Mouse (Mus musculus) limb, embryonic 10.5 days (tissue): ENCODE measurements at regions not wholly inside any gene's neighbourhood (a gene's known extent, or its start where the extent isn't known, plus 50 kb on each side); places are given as distances from the start of the nearest gene placed in this dataset.

Source experiments
- DNase-seq: peaks from one replicate; pipeline ENCODE4 v3.0.0-alpha.2; 2017; ENCODE audit warnings: low spot score
- H3K27ac ChIP-seq: fragments of 300-500 bp; sonication (generic); 2 replicates; pipeline ENCODE4 v1.5.1; 2016; ENCODE audit warnings: mild to moderate bottlenecking
- H3K27me3 ChIP-seq: fragments of 300-500 bp; sonication (generic); 2 replicates; pipeline ENCODE4 v1.6.1; 2016; ENCODE audit warnings: low read depth, mild to moderate bottlenecking; ENCODE audit not compliant: poor library complexity, severe bottlenecking
- H3K36me3 ChIP-seq: fragments of 300-500 bp; sonication (generic); 2 replicates; pipeline ENCODE4 v1.6.1; 2016; ENCODE audit warnings: mild to moderate bottlenecking, moderate library complexity
- H3K4me1 ChIP-seq: fragments of 300-500 bp; sonication (generic); 2 replicates; pipeline ENCODE4 v1.6.1; 2016
- H3K4me3 ChIP-seq: fragments of 300-500 bp; sonication (generic); 2 replicates; pipeline ENCODE4 v1.5.1; 2016; ENCODE audit warnings: mild to moderate bottlenecking, moderate library complexity
- H3K9me3 ChIP-seq: fragments of 300-500 bp; sonication (generic); replicated peaks from 2 replicates; pipeline ENCODE4 v1.6.1; 2016; ENCODE audit warnings: mild to moderate bottlenecking
- WGBS: fragments of 180-500 bp; shearing (Covaris S2); methylation state at CpG from one replicate; pipeline ENCODE4 v1.1.7; 2016; 5-methylcytosine and 5-hydroxymethylcytosine counted together

DNA sequence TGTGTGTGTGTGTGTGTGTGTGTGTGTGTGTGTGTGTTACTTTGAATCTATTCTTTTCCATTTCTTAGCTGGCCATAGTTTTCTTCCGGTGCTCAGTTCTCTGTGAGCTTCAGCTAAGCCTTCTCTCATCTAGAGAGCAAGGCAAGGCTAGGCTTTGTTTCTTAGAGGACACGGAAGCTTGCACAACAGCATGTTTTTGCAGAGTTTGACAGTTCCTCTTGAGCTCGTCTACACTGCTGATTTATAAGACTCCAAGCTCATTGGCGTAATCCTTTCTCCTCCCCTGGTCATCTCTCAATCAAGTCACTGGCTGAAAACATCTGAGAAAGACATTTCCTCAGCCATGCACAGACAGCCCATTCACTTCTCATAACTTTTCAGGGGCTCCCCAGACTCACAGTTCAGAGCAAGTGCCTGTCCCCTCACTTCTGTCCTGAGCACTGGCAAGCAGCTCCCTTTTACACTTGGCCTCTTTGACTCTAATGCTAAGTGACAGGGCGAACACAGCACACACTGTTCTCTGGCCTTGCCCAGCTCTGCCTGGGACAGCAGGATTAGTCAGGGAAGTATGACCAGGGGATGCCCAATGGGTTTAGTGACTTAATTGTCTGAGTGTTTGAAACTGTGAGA lies 362.3 kb upstream of the Npvf start:
- H3K27me3 ChIP-seq: no peaks in the 10 kb centered on the region
- peak overlapping the region; percentile 28; the same call in 1 of the 2 replicates for H3K27ac ChIP-seq
- WGBS: 66% methylated on average over 5 of the region's 5 CpGs
- no peaks in the 10 kb centered on the region for H3K36me3 ChIP-seq
- H3K4me3 ChIP-seq: no peak overlapping the region
- H3K9me3 ChIP-seq: no peaks in the 10 kb centered on the region
- DNase-seq: no peak
- H3K4me1 ChIP-seq: peaks cover 30% of the 10 kb centered on the region

DNA sequence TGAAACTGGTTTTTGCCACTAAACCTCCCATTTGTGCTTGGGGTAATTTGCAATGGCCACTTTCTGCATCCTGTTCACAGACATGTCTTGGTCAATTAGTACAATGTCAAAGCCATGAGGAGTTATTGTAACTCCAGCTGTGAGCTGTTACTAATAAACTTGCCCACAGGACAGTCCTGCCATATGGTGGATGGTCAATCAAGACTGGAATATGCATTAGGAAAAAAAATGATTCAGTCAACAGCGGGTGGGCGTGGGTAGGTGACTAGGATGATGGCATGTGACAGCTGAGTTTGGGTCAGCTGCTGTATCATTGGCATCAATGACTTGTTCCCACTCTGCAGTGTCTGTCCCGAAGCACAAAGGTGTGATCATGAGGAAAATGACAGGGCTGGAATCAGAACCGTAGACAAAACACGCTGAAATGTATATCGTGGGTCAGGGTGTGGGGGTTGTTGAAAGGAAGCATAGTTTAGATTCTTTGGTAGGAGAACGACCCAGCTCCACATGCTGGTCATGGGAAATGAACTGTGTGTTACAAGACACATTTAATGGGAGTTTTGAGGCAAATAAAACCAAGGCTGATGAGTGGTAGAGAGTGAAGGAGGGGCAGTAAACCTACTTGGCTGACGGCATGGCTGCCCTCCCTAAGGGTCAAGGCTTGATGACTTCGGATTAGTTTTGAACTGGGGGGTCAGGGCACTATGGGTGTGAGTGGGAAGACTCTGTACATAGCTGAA lies 363.2 kb upstream of the Npvf start:
- Histone ChIP-seq H3K27me3 (no peaks in the 10 kb centered on the region), H3K27ac (no peak overlapping the region), H3K36me3 (no peaks in the 10 kb centered on the region), H3K9me3 (no peaks in the 10 kb centered on the region), H3K4me3 (no peak overlapping the region), H3K4me1 (peaks cover 21% of the 10 kb centered on the region)
- WGBS: 77% methylated on average over 9 of the region's 9 CpGs
- DNase-seq: no peak

DNA sequence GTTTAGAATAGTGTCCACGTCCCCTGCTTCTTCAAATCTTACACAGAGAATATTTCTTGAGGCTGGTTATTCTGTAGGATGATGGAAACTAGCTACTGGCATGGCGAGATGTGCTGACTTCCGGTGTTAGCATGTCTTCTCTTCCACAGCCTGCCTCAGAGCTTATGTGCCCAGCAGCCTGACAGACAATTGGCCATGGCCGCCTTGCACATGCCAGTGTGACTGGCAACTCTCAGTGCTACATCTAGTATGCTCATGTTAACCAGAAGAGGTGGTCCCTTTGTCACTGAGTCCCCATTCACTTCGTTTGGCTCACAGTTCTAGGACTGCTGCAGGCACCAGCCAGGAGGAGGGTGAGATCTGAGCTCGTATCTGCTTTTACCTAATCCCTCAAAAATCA lies 367.0 kb upstream of the Npvf start:
- 0 out of 2 replicates have a peak overlapping the region, but pooled peaks have one; percentile 42 for H3K27ac ChIP-seq
- no peaks in the 10 kb centered on the region for H3K27me3 ChIP-seq
- H3K4me3 ChIP-seq: no peak overlapping the region
- H3K4me1 ChIP-seq: peaks cover 26% of the 10 kb centered on the region
- no peaks in the 10 kb centered on the region for H3K36me3 ChIP-seq
- no peak for DNase-seq
- WGBS: 86% methylated on average over 6 of the region's 6 CpGs
- H3K9me3 ChIP-seq: no peaks in the 10 kb centered on the region

DNA sequence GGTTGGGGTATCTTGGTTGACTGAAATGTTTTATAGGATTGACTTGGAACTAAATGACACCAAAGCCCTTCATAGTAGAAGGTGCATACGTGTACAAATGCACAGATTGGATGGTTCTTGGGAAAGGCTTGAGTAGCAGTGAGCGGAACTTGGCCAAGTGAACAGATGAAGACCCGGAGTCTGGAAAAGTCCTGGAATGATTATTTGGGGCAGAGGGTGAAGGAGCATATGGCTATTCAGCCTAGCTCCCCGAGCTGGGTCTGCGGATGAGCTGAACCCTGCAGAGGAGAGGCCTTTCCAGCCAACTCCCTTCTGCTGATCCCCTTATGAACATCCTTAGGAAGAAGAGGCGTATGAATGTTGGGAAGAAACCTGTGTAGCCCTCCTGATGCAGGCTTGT lies 369.1 kb upstream of the Npvf start:
- Histone ChIP-seq H3K27me3 (no peaks in the 10 kb centered on the region), H3K4me3 (no peak overlapping the region), H3K27ac (no peak overlapping the region), H3K9me3 (no peaks in the 10 kb centered on the region), H3K36me3 (no peaks in the 10 kb centered on the region), H3K4me1 (peaks cover 11% of the 10 kb centered on the region; the same call in 1 of the 2 replicates)
- DNase-seq: no peak
- WGBS: 90% methylated on average over 6 of the region's 6 CpGs

DNA sequence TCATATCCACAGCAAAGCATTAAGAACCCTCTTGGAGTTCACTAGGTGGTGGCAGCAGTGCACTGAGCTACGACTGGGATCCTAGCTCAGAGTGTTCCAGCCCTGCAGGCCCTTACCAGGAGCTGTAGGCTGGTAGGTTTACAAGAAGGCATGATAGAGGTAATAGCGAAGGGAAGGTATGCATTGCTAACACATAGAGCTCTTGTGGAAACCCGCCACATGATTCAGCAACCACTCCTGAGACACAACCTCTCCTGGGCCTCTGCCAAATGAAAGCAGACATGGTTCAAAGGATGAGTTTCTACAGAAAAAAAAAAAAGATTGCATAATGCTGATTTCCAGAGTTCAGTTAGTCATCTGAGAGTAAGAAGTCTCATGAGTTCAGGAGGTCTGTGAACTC lies 370.5 kb upstream of the Npvf start:
- H3K4me3 ChIP-seq: no peak overlapping the region
- peaks cover 11% of the 10 kb centered on the region; the same call in 1 of the 2 replicates for H3K4me1 ChIP-seq
- WGBS: 89% methylated on average over 3 of the region's 3 CpGs
- no peak overlapping the region for H3K27ac ChIP-seq
- H3K36me3 ChIP-seq: no peaks in the 10 kb centered on the region
- no peak for DNase-seq
- H3K9me3 ChIP-seq: no peaks in the 10 kb centered on the region
- no peaks in the 10 kb centered on the region for H3K27me3 ChIP-seq

DNA sequence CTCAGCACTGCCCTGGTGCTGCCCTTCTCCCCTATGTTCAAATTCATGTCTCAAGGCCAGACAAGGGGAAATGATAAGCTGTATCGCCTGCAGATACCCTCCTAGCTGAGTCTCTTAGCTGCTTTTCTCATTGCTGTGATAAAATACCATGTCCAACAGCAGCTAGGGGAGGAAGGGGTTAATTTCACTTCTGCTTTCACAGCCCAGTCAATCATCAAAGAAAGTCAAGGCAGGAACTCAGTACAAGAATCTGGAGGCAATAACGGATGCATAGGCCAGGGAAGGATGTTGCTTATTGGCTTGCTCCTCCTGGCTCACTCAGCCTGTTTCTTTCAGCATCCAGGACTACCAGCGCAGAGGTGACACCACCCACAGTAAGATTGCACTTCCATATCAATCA lies 371.2 kb upstream of the Npvf start:
- Histone ChIP-seq H3K36me3 (no peaks in the 10 kb centered on the region), H3K27ac (no peak overlapping the region), H3K4me1 (peaks cover 11% of the 10 kb centered on the region; the same call in 1 of the 2 replicates), H3K9me3 (no peaks in the 10 kb centered on the region), H3K27me3 (no peaks in the 10 kb centered on the region), H3K4me3 (no peak overlapping the region)
- WGBS: 64% methylated on average over 3 of the region's 3 CpGs
- no peak for DNase-seq

DNA sequence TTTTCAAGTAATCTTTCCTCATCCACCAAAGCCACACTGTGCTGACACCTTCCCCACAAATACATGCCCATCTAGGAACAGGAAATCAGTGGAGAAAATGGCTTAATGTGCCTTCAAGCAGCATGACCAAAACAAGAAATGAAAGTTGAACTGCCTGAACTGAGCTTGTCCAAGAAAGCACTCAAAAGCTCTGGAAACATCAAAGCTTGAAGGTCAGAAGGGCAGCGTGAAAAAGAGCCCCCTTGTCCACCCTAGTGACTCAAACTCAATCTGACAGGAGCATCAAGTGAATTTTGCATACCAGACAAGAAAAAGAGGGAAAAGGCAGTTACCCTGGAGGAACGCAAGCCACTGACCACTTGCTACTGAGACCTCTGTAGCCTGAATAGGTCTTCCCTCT lies 373.1 kb upstream of the Npvf start:
- Histone ChIP-seq H3K27ac (0 out of 2 replicates have a peak overlapping the region, but pooled peaks have one; percentile 36), H3K9me3 (no peaks in the 10 kb centered on the region), H3K27me3 (no peaks in the 10 kb centered on the region), H3K4me3 (no peak overlapping the region), H3K36me3 (no peaks in the 10 kb centered on the region), H3K4me1 (0 out of 2 replicates have a peak, but pooled peaks cover 11% of the 10 kb centered on the region)
- no peak for DNase-seq
- WGBS: 57% methylated on average over 2 of the region's 2 CpGs

DNA sequence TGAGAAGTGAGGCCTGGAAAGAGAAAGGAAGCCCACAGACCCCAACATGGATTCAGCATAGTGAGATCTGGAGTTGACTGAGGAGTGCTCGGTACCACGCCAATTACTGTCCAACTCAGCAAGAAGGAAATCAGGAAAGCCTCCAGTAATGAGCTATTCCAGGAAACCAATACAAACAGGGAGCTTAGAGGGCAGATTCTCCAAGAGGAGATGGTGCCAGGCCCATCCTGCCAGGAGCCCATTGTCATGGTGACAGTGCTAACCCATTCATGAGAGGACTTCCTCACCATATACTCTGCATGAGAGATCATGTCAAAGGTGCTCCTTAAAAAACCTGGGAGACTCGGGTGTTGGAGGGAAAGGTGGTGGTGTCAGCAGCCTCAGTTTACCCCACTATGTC lies 375.3 kb upstream of the Npvf start:
- peaks cover 17% of the 10 kb centered on the region; the same call in 1 of the 2 replicates for H3K4me1 ChIP-seq
- DNase-seq: no peak
- H3K9me3 ChIP-seq: no peaks in the 10 kb centered on the region
- WGBS: 90% methylated on average over 3 of the region's 3 CpGs
- no peaks in the 10 kb centered on the region for H3K36me3 ChIP-seq
- H3K27me3 ChIP-seq: no peaks in the 10 kb centered on the region
- H3K27ac ChIP-seq: no peak overlapping the region
- no peak overlapping the region for H3K4me3 ChIP-seq

DNA sequence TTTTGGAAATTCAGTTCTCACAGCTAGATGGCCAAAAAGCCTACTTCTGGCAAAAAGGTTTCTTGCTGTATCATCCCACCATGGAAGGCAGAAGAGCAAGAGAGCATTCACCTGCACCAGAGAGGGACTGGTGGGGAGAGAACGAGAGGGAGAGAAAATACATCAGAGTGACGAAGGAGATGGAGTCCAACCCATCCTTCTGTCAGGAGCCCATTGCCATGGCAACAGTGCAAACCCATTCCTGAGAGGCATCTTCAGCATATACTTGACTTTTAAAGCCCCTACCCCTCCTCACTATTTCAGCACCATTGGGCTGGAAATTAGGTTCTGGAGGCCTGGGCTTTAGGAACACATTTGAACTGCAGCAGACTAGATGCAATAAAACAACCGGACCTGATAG lies 375.7 kb upstream of the Npvf start:
- no peak overlapping the region for H3K4me3 ChIP-seq
- H3K9me3 ChIP-seq: no peaks in the 10 kb centered on the region
- 83% methylated on average over 3 of the region's 3 CpGs for WGBS
- no peaks in the 10 kb centered on the region for H3K27me3 ChIP-seq
- H3K27ac ChIP-seq: no peak overlapping the region
- DNase-seq: no peak
- peaks cover 17% of the 10 kb centered on the region; the same call in 1 of the 2 replicates for H3K4me1 ChIP-seq
- no peaks in the 10 kb centered on the region for H3K36me3 ChIP-seq

DNA sequence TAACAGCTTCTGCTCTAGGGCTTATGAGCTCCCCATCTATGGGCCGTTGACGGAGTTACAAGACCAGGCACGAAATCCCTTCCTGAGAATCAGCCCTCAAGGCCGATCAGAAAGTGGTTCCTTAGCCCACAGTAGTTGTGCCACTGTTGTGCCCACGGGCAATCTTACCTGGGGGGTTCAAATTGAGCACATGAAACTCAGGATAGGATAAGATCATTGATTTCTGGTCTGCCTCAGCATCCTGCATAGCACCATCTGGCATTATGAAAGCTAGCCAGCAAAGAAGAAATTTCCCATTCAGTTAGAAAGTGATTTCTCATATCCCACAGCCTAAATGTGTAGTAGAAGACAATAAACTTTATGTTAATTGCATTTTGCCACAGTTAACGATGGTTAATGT lies 379.6 kb upstream of the Npvf start:
- Histone ChIP-seq H3K4me1 (peaks cover 23% of the 10 kb centered on the region), H3K9me3 (no peaks in the 10 kb centered on the region), H3K27me3 (no peaks in the 10 kb centered on the region), H3K36me3 (no peaks in the 10 kb centered on the region), H3K4me3 (no peak overlapping the region), H3K27ac (no peak overlapping the region)
- 87% methylated on average over 6 of the region's 6 CpGs for WGBS
- no peak for DNase-seq

DNA sequence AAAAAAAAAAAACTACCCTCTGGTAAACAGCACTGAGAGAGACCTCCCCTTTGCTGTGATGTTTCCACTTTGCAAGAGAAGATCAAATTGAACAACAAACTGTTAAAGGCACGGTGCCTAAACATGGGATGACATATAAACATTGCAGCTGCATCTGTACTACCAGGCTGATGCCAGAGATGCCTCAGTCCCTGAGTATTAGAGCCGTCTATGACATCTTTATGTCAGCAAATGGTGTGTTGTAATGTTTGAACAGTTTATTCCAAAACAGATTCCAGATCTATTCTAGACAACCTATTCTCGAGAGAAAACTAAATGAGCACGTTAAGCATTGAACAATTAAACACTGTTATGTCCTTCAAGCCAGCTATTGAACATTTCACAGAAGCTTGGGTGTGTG lies 381.8 kb upstream of the Npvf start:
- no peaks in the 10 kb centered on the region for H3K27me3 ChIP-seq
- H3K4me1 ChIP-seq: peaks cover 40% of the 10 kb centered on the region
- H3K4me3 ChIP-seq: no peak overlapping the region
- H3K27ac ChIP-seq: no peak overlapping the region
- no peaks in the 10 kb centered on the region for H3K36me3 ChIP-seq
- no peak for DNase-seq
- no peaks in the 10 kb centered on the region for H3K9me3 ChIP-seq
- 78% methylated on average over 4 of the region's 4 CpGs for WGBS

DNA sequence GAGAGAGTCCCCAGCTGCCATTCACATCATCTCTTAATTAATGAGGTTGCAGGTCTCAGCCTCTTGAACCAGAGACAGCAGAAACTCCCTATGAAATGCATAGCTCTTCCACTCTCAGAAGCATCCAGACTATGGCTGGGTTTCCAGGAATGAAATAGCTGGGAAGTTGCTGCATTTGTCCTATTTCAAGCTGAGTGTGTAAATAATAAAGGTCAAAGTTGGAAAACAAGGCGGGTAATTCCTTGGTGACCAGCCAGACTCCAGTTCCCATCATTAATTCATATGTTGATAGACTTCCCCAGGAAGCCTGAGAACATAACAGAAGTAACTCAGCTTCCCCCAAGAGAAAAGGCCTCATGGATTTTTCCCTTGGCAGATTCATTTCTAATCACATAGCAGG lies 382.3 kb upstream of the Npvf start:
- Histone ChIP-seq H3K27ac (no peak overlapping the region), H3K4me3 (no peak overlapping the region), H3K4me1 (peaks cover 40% of the 10 kb centered on the region), H3K27me3 (no peaks in the 10 kb centered on the region), H3K9me3 (no peaks in the 10 kb centered on the region), H3K36me3 (no peaks in the 10 kb centered on the region)
- DNase-seq: no peak
- WGBS: 49% methylated on average over 1 of the region's 1 CpGs

DNA sequence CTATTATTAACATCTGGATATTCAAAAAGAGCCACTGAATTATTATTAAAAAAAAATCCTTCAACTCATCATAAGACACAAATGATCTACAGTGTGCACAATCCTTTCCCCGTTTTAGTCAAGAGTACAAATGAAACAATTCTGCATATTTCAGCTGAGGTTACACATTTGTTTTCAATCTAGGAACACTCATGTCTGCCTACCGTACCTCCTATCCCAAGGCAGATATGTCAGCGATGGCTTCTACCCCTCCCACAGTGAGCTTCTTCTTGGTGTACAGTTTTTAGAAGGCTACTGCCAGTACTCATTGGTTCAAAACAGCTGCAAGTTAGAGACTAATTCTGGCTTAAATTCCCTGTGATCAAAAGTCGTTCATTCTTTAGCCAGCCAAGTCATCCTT lies 382.7 kb upstream of the Npvf start:
- Histone ChIP-seq H3K4me1 (peaks cover 43% of the 10 kb centered on the region), H3K9me3 (no peaks in the 10 kb centered on the region), H3K36me3 (no peaks in the 10 kb centered on the region), H3K27ac (no peak overlapping the region), H3K27me3 (no peaks in the 10 kb centered on the region), H3K4me3 (no peak overlapping the region)
- no peak for DNase-seq
- 53% methylated on average over 4 of the region's 4 CpGs for WGBS
